Mouse (Mus musculus): ENCODE measurements around the gene Helz. TPM values are rescaled to one million over a fixed set of nuclear protein-coding genes. Genes with fewer than 3 reads are reported as not detected.
"Not testable (repeated sequence)": the region's sequence is repeated elsewhere in the genome, so short reads cannot be mapped to it uniquely, and the experiment has no call there.

Helz gene
- polyA plus RNA-seq, 1 experiment from 2014 or later: 20.6 TPM

GRCm38 (mm10) chr11:107571318-107571717 is 23.6 kb downstream of the Helz start:
- peaks cover 15% of the 10 kb centered on the region for H3K4me1 ChIP-seq (replicated peaks)
- H3K27me3 ChIP-seq (ENCODE audit: insufficient read depth, poor library complexity, severe bottlenecking): no peaks in the 10 kb centered on the region
- no peak overlapping the region for H3K27ac ChIP-seq
- DNase-seq (ENCODE audit: low spot score): no peak
- 97% methylated on average over 2 of the region's 2 CpGs for WGBS
- no peaks in the 10 kb centered on the region for H3K9me3 ChIP-seq
- H3K4me3 ChIP-seq: no peak overlapping the region
- peaks cover 86% of the 10 kb centered on the region for H3K36me3 ChIP-seq

- DNase-seq (ENCODE audit: low spot score): no peak
- 89% methylated on average over 3 of the region's 3 CpGs for WGBS
These were observed 24.8 kb downstream of the Helz start for GRCm38 (mm10) chr11:107572551-107572950.

DNA sequence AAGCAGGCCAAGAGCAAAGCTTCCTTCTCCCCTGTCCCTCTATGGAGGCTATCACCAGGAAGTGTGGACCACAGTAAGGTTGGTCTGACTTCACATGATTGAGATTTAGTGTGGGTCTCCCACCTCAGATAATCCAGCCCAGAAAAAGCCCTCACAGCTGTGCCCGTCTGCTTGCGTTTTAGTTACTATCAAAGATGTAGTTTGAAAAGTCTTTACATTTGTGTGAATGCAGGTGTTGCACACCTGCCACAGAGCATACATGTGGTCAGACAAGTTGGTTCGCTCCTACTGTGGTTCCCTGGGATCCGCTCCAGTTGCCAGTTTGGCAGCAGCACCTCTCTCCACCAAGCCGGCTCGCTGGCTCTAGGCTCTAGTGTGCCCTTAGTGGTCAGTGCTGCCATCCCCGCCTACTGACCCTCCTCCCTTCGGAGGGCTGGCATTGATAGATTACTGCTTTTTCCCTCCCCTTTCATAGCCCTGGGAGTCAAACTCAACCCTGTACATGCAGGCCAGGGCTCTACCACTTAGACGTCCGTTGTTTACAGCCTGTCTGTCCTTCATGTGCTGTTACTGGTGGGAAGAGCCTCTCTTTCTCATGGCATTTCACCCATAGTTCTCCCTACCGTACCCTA is 25.4 kb downstream of the Helz start:
- H3K9me3 ChIP-seq: no peaks in the 10 kb centered on the region
- no peak overlapping the region for H3K27ac ChIP-seq
- peaks cover 85% of the 10 kb centered on the region for H3K36me3 ChIP-seq
- DNase-seq (ENCODE audit: low spot score): peak; percentile 16
- H3K27me3 ChIP-seq (ENCODE audit: insufficient read depth, poor library complexity, severe bottlenecking): no peaks in the 10 kb centered on the region
- 75% methylated on average over 11 of the region's 11 CpGs for WGBS
- H3K4me3 ChIP-seq: no peak overlapping the region
- H3K4me1 ChIP-seq (replicated peaks): peaks cover 20% of the 10 kb centered on the region

More at GRCm38 (mm10) chr11:107572551-107572950, 24.8 kb downstream of the Helz start:
- peaks cover 87% of the 10 kb centered on the region for H3K36me3 ChIP-seq
- no peaks in the 10 kb centered on the region for H3K27me3 ChIP-seq (ENCODE audit: insufficient read depth, poor library complexity, severe bottlenecking)
- H3K4me3 ChIP-seq: no peak overlapping the region
- H3K9me3 ChIP-seq: no peaks in the 10 kb centered on the region
- H3K27ac ChIP-seq: no peak overlapping the region
- H3K4me1 ChIP-seq (replicated peaks): peaks cover 19% of the 10 kb centered on the region

DNA sequence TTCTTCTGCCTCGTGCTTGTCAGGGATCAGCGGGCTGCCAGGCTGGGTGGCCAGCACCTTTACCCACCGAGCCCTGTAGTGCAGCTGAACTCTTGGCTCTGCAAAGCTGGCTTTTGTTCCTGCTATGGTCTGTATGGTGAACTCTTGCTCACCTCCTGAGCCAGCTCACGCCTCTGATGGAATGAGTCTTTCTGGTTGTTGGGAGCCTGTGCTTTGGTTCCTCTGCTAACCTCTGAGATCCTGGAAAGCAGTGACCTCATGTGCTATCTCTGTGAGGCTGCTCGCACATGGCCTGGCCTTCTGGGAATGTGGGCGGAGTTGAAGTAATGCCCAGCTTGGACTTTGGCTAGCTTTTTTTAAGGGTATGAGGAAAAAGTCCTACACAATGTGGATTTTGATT is 26.1 kb downstream of the Helz start:
- WGBS: 61% methylated on average over 6 of the region's 6 CpGs
- peaks cover 85% of the 10 kb centered on the region for H3K36me3 ChIP-seq
- peak overlapping the region; percentile 54; the same call in 1 of the 2 replicates for H3K27ac ChIP-seq
- H3K4me1 ChIP-seq (replicated peaks): peaks cover 20% of the 10 kb centered on the region
- no peaks in the 10 kb centered on the region for H3K9me3 ChIP-seq
- H3K27me3 ChIP-seq (ENCODE audit: insufficient read depth, poor library complexity, severe bottlenecking): no peaks in the 10 kb centered on the region
- no peak overlapping the region for H3K4me3 ChIP-seq
- DNase-seq (ENCODE audit: low spot score): no peak

- WGBS: 96% methylated on average over 20 of the region's 20 CpGs
- Histone ChIP-seq H3K4me1 (replicated peaks) (peaks cover 20% of the 10 kb centered on the region), H3K9me3 (no peaks in the 10 kb centered on the region), H3K27ac (no peak overlapping the region), H3K36me3 (peaks cover 81% of the 10 kb centered on the region), H3K27me3 (ENCODE audit: insufficient read depth, poor library complexity, severe bottlenecking) (no peaks in the 10 kb centered on the region), H3K4me3 (no peak overlapping the region)
- DNase-seq (ENCODE audit: low spot score): no peak
These were observed 27.3 kb downstream of the Helz start for GRCm38 (mm10) chr11:107574811-107575705.

- 85% methylated on average over 7 of the region's 7 CpGs for WGBS
These were observed 28.5 kb downstream of the Helz start for GRCm38 (mm10) chr11:107576186-107576585.

DNA sequence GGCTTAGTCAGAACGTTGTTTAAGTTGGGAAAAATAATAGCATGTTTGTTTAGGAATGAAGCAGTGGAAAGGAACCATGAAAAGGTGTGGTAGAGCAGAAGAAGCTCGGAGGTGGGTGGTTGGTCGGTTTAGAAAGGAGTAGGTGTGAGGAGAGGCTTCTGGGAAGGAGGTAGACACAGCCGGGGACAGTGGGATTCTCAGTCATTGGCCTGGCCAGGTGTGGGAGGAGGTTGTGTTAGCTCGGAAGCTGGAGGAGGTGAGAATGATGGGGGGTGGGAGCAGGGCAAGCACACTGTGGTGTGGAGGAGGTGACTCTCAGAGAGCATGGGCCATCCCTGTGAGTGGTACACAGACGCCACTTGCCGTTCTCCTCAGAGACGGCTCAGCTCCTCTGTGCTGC is 29.7 kb downstream of the Helz start:
- Histone ChIP-seq H3K36me3 (peaks cover 75% of the 10 kb centered on the region), H3K4me3 (no peak overlapping the region), H3K9me3 (no peaks in the 10 kb centered on the region), H3K27ac (peak overlapping the region; percentile 16; the same call in 1 of the 2 replicates), H3K4me1 (replicated peaks) (peaks cover 18% of the 10 kb centered on the region), H3K27me3 (ENCODE audit: insufficient read depth, poor library complexity, severe bottlenecking) (no peaks in the 10 kb centered on the region)
- 81% methylated on average over 8 of the region's 8 CpGs for WGBS
- DNase-seq (ENCODE audit: low spot score): no peak

More at GRCm38 (mm10) chr11:107576186-107576585, 28.5 kb downstream of the Helz start:
- H3K27ac ChIP-seq: no peak overlapping the region
- H3K27me3 ChIP-seq (ENCODE audit: insufficient read depth, poor library complexity, severe bottlenecking): no peaks in the 10 kb centered on the region
- no peak for DNase-seq (ENCODE audit: low spot score)
- H3K9me3 ChIP-seq: no peaks in the 10 kb centered on the region
- no peak overlapping the region for H3K4me3 ChIP-seq
- H3K4me1 ChIP-seq (replicated peaks): peaks cover 20% of the 10 kb centered on the region
- H3K36me3 ChIP-seq: peaks cover 81% of the 10 kb centered on the region

GRCm38 (mm10) chr11:107578226-107578625 is 30.5 kb downstream of the Helz start:
- Histone ChIP-seq H3K27me3 (ENCODE audit: insufficient read depth, poor library complexity, severe bottlenecking) (no peaks in the 10 kb centered on the region), H3K4me1 (replicated peaks) (peaks cover 13% of the 10 kb centered on the region), H3K9me3 (no peaks in the 10 kb centered on the region), H3K27ac (no peak overlapping the region), H3K4me3 (no peak overlapping the region), H3K36me3 (peaks cover 67% of the 10 kb centered on the region)
- WGBS: 66% methylated on average over 7 of the region's 7 CpGs
- no peak for DNase-seq (ENCODE audit: low spot score)

GRCm38 (mm10) chr11:107580786-107581185 is 33.1 kb downstream of the Helz start:
- H3K36me3 ChIP-seq: peaks cover 67% of the 10 kb centered on the region
- 96% methylated on average over 4 of the region's 4 CpGs for WGBS
- peaks cover 5% of the 10 kb centered on the region for H3K4me1 ChIP-seq (replicated peaks)
- no peak overlapping the region for H3K27ac ChIP-seq
- H3K9me3 ChIP-seq: no peaks in the 10 kb centered on the region
- H3K27me3 ChIP-seq (ENCODE audit: insufficient read depth, poor library complexity, severe bottlenecking): no peaks in the 10 kb centered on the region
- DNase-seq (ENCODE audit: low spot score): no peak
- H3K4me3 ChIP-seq: no peak overlapping the region

- no peaks in the 10 kb centered on the region for H3K27me3 ChIP-seq (ENCODE audit: insufficient read depth, poor library complexity, severe bottlenecking)
- no peak overlapping the region for H3K27ac ChIP-seq
- no peaks in the 10 kb centered on the region for H3K4me1 ChIP-seq (replicated peaks)
- no peak for DNase-seq (ENCODE audit: low spot score)
- H3K36me3 ChIP-seq: peaks cover 57% of the 10 kb centered on the region
- H3K4me3 ChIP-seq: no peak overlapping the region
- H3K9me3 ChIP-seq: no peaks in the 10 kb centered on the region
- WGBS: 85% methylated on average over 12 of the region's 12 CpGs
These were observed 37.1 kb downstream of the Helz start for GRCm38 (mm10) chr11:107584660-107585451.

DNA sequence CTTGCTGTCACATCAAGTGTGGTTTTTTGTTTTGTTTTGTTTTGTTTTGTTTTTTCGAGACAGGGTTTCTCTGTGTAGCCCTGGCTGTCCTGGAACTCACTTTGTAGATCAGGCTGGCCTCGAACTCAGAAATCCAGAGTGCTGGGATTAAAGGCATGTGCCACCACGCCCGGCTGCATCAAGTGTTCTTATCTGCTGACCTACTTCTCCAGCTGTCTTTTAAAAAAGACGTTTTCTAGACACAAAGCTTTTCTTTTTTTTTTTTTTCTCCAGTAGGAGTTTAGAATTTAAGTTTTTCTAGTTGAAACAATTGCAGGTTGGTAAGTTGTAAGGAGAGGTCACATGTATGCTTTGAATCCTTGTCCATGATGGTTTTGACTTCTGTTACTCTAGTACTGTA is 38.4 kb downstream of the Helz start:
- not testable (repeated sequence) for H3K27me3 ChIP-seq (ENCODE audit: insufficient read depth, poor library complexity, severe bottlenecking); H3K4me1 ChIP-seq (replicated peaks); H3K9me3 ChIP-seq; H3K27ac ChIP-seq; H3K4me3 ChIP-seq; DNase-seq (ENCODE audit: low spot score)
- 90% methylated on average over 5 of the region's 5 CpGs for WGBS
- peaks cover 52% of the 10 kb centered on the region for H3K36me3 ChIP-seq

- Histone ChIP-seq H3K4me1 (replicated peaks) (no peaks in the 10 kb centered on the region), H3K36me3 (peaks cover 50% of the 10 kb centered on the region), H3K27me3 (ENCODE audit: insufficient read depth, poor library complexity, severe bottlenecking) (no peaks in the 10 kb centered on the region), H3K4me3 (no peak overlapping the region), H3K9me3 (no peaks in the 10 kb centered on the region), H3K27ac (no peak overlapping the region)
- 92% methylated on average over 7 of the region's 7 CpGs for WGBS
- DNase-seq (ENCODE audit: low spot score): no peak
These were observed 39.4 kb downstream of the Helz start for GRCm38 (mm10) chr11:107587141-107587540.

All from hindbrain, embryonic 10.5 days (tissue).